Mouse (Mus musculus): ENCODE measurements around the gene Scgb1b7. TPM values are rescaled to one million over a fixed set of nuclear protein-coding genes. Genes with fewer than 3 reads are reported as not detected.

The Scgb1b7 gene
- polyA plus RNA-seq (2015; fragmentation: Nextera tagmentation; extraction: Ambion mirVana) = not detected in 2 replicates

GRCm38 (mm10) chr7:31712365-31712764 lies at the start of gene Scgb1b7:
TSS of gene Scgb1b7 (plus strand) at chr7:31712665.

GRCm38 (mm10) chr7:31705657-31706056 lies 6.8 kb upstream of the Scgb1b7 start, which contains the start of gene Scgb2b7:
TSS of gene Scgb2b7 (minus strand) at chr7:31705757.

Other genes starting within 250 kb of the Scgb1b7 start
- not detected in 2 replicates for gene Scgb2b7, start 6.9 kb upstream of the Scgb1b7 start, polyA plus RNA-seq (2015; fragmentation: Nextera tagmentation; extraction: Ambion mirVana)